Mouse (Mus musculus) forebrain, postnatal 0 days (tissue): ENCODE results near the gene Rbm47. TPM values are rescaled to one million over a fixed set of nuclear protein-coding genes. Genes with fewer than 3 reads are reported as not detected.
A peak's percentile ranks its signal among the peaks of the same experiment; 100 is the strongest.

Source experiments
- ATAC-seq: fragments of 200-750 bp; cut with Nextera tagmentation; 2 replicates; pipeline ENCODE4 v1.8.0; 2017; ENCODE audit warnings: mild to moderate bottlenecking, moderate library complexity
- DNase-seq: peaks from one replicate; pipeline ENCODE4 v3.0.0-alpha.2; 2015
- H3K27ac ChIP-seq: fragments of 300-500 bp; sonication (generic); 2 replicates; pipeline ENCODE4 v1.5.1; 2014; ENCODE audit warnings: low read depth, mild to moderate bottlenecking, antibody characterized with exemption, low read length, moderate library complexity, mixed read lengths
- H3K27me3 ChIP-seq: fragments of 300-500 bp; sonication (generic); 2 replicates; pipeline ENCODE4 v1.6.1; 2014; ENCODE audit warnings: mild to moderate bottlenecking, low read length, mixed read lengths; ENCODE audit not compliant: insufficient read depth
- H3K36me3 ChIP-seq: fragments of 300-500 bp; sonication (generic); 2 replicates; pipeline ENCODE4 v1.6.1; 2014; ENCODE audit warnings: mild to moderate bottlenecking, moderate library complexity; ENCODE audit not compliant: insufficient read depth
- H3K4me1 ChIP-seq: fragments of 300-500 bp; sonication (generic); 2 replicates; pipeline ENCODE4 v1.6.1; 2014; ENCODE audit warnings: antibody characterized with exemption; ENCODE audit not compliant: insufficient read depth
- H3K4me2 ChIP-seq: fragments of 300-500 bp; sonication (generic); 2 replicates; pipeline ENCODE4 v1.6.1; 2014; ENCODE audit warnings: low read depth, mild to moderate bottlenecking, moderate library complexity
- H3K4me3 ChIP-seq: fragments of 300-500 bp; sonication (generic); 2 replicates; pipeline ENCODE4 v1.5.1; 2014; ENCODE audit warnings: low read depth, low read length, mixed read lengths
- H3K9ac ChIP-seq: fragments of 300-500 bp; sonication (generic); 2 replicates; pipeline ENCODE4 v1.6.1; 2014; ENCODE audit warnings: mild to moderate bottlenecking
- H3K9me3 ChIP-seq: fragments of 300-500 bp; sonication (generic); 2 replicates; pipeline ENCODE4 v1.6.1; 2016; ENCODE audit warnings: low read length
- CTCF ChIP-seq: sonication (generic); IDR thresholded peaks from 2 replicates; pipeline ENCODE4 v1.5.1; 2016; ENCODE audit warnings: antibody characterized with exemption, control low read depth, low read depth
- WGBS: fragments of 180-500 bp; shearing (Covaris S2); extraction: QIAGEN DNeasy Blood & Tissue Kit; methylation state at CpG from one replicate; pipeline ENCODE4 v1.1.7; 2014; 5-methylcytosine and 5-hydroxymethylcytosine counted together
- polyA plus RNA-seq: library from polyadenylated mRNA; unstranded; fragments of >200 nt; fragmentation: Nextera tagmentation; extraction: Ambion mirVana; gene quantifications from 2 replicates; pipeline ENCODE4 v1.2.1, GENCODE M21; 2015
- total RNA-seq: library from RNA; depleted of rRNA; stranded (reverse); fragments of >200 nt; gene quantifications from 2 replicates; pipeline ENCODE4 v1.2.3, GENCODE M21; 2014

Gene Rbm47
- total and polyA plus RNA-seq, 2 experiments from 2014 or later: 2.7 to 3.3 TPM

DNA sequence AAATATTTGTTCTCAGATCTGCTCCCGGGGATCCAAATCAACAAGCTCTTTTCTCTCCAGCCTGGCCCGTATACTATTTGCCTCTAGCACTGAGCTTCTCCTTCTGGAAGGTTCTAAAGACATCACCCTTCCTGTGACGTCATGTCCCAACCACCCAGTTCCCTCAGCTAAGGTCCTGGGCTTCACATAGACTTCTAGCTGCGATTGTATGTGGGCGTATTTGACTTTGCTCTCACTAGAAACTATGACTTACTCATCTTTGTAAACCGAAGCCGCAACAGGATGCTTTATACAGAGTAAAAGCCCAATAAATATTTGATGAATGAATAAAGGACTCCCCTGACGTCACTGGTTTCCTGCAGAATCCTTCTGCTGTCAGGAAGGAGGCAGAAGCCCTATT is 7.2 kb downstream of the Rbm47 start:
- H3K4me1 ChIP-seq: no peaks in the 10 kb centered on the region
- no peaks in the 10 kb centered on the region for H3K27me3 ChIP-seq
- no peak overlapping the region for H3K9ac ChIP-seq
- no peaks in the 10 kb centered on the region for H3K36me3 ChIP-seq
- 92% methylated on average over 8 of the region's 8 CpGs for WGBS
- H3K9me3 ChIP-seq: no peaks in the 10 kb centered on the region
- TF ChIP-seq CTCF: no peak
- DNase-seq (no peak), ATAC-seq (no peak)
- no peak overlapping the region for H3K27ac ChIP-seq
- no peak overlapping the region for H3K4me2 ChIP-seq
- H3K4me3 ChIP-seq: no peak overlapping the region

DNA sequence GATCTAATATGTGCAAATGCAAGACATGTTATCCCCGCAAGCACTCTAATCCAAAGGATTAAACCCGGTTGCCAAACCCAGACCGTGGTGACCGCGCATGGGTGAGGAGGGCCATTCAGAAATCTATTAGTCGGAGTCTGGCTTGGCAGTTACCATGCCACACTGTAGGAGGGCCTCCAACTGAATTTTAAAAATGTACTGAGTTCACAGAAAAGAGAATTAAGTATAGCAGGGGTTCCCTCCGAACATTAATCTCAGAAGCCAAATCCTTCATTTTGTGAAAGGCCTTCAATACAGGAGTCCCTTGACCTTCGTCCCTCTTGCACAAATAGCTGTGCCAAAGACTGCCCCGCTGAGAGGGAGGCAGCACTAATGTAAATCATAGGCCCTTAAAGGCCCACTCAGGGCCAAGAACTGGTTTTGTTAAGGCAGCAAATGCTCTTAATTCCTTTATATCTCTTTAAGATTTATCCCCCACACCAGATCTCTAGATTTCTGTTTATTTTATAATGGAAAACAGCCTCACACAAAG is 16.4 kb downstream of the Rbm47 start:
- DNase-seq (peak; percentile 10), ATAC-seq (no peak)
- Histone ChIP-seq H3K9ac (no peak overlapping the region), H3K36me3 (no peaks in the 10 kb centered on the region), H3K4me2 (no peak overlapping the region), H3K4me1 (peaks cover under 1% of the 10 kb centered on the region; the same call in 1 of the 2 replicates), H3K27me3 (peaks cover 5% of the 10 kb centered on the region), H3K27ac (no peak overlapping the region), H3K4me3 (no peak overlapping the region), H3K9me3 (no peaks in the 10 kb centered on the region)
- TF ChIP-seq CTCF: no peak
- WGBS: 54% methylated on average over 9 of the region's 9 CpGs

DNA sequence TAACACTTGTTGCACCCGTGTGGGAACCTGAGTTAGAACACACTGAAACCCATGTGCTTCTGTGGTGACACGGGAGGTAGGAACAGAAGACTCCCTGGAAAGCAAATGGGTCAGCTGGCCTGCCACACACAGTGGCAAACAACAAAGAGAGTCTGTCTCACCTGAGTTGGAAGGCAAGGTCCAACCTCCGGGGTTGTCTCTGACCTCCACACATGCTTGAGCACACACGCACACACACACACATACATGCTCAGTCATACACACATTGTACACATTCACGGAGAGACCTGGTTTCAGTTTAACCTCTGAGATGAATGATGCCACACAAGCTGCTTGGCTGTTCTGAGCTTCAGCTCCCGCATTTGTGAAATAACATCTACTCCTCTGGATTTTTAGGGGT is 18.3 kb downstream of the Rbm47 start:
- H3K9me3 ChIP-seq: no peaks in the 10 kb centered on the region
- H3K4me1 ChIP-seq: peaks cover 6% of the 10 kb centered on the region; the same call in 1 of the 2 replicates
- no peak for TF ChIP-seq CTCF
- 91% methylated on average over 6 of the region's 6 CpGs for WGBS
- DNase-seq: no peak
- no peak overlapping the region for H3K4me3 ChIP-seq
- no peak overlapping the region for H3K27ac ChIP-seq
- no peak overlapping the region for H3K4me2 ChIP-seq
- no peaks in the 10 kb centered on the region for H3K36me3 ChIP-seq
- ATAC-seq: no peak
- peaks cover 9% of the 10 kb centered on the region for H3K27me3 ChIP-seq
- no peak overlapping the region for H3K9ac ChIP-seq

DNA sequence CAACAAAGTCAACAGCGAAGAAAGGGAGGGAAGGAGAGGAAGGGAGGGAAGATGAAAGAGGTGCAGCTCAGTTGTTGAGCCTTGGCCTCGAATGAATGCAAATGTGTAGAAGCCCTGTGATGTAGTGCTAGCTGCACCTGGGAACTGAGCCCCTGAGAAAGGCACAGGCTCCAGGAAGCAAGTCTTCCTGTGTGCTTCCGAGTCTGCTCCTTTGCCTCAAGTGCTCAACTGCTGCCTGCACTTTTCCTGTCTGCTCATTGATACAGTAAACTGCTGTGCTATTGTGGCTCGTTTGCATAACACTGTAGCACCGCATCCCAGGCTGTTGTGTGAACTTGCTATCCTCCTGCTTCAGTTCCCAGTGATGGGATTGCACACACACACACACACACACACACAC is 19.4 kb downstream of the Rbm47 start:
- Histone ChIP-seq H3K4me3 (no peak overlapping the region), H3K9ac (no peak overlapping the region), H3K27me3 (peaks cover 18% of the 10 kb centered on the region), H3K27ac (no peak overlapping the region), H3K36me3 (no peaks in the 10 kb centered on the region), H3K9me3 (no peaks in the 10 kb centered on the region), H3K4me1 (peaks cover 6% of the 10 kb centered on the region; the same call in 1 of the 2 replicates), H3K4me2 (no peak overlapping the region)
- WGBS: 39% methylated on average over 5 of the region's 5 CpGs
- no peak for ATAC-seq
- DNase-seq: no peak
- TF ChIP-seq CTCF: no peak

DNA sequence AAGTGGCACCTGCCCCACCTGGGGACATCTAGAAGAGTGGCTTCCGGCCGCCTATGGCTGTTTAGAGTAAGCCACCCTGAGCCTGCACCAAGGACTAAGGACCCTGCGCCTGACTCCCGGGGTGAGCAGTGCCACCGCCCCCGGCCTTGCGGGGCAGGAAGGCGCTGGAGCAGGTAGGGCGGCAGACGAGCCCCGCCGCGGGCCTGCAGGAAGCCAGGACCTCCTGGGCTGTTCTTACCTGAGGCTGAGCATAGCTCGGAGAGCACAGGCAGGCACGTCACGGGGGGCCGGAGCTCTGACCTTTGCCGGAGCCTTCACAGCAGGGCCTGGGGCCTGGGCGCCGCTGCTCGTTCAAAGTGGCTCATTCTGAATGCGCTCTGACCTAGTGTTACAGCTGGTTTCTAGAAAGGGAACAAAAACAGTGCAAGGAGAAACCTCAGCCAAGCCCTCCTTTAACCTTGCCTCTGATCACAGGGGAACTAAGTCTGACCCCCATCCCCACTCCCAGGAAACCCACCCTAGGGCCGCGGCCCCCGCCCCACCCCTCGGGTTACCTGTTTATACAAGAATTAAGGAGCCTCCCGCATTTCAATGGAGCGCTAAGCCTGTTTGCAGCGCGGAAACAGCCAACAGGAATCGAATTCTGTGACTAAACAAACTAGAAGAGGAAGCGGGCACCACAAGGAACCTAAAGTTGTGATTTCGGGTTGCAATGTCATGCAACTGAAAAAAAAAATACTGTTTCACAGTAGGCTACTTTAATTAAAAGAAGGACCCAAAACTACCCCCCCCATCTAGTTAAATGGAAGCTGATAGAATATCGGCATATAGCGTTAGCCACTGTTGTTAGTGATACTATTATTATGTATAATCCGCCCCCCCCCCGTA is 21.4 kb downstream of the Rbm47 start:
- no peak for TF ChIP-seq CTCF
- 11% methylated on average over 37 of the region's 37 CpGs for WGBS
- no peak for ATAC-seq
- H3K36me3 ChIP-seq: no peaks in the 10 kb centered on the region
- peak overlapping the region; percentile 31 for H3K9ac ChIP-seq
- H3K27ac ChIP-seq: no peak overlapping the region
- peaks cover 18% of the 10 kb centered on the region for H3K27me3 ChIP-seq
- peak overlapping the region; percentile 65 for H3K4me2 ChIP-seq
- peaks cover 6% of the 10 kb centered on the region; the same call in 1 of the 2 replicates for H3K4me1 ChIP-seq
- peak overlapping the region; percentile 40 for H3K4me3 ChIP-seq
- peak; percentile 14 for DNase-seq
- H3K9me3 ChIP-seq: no peaks in the 10 kb centered on the region

DNA sequence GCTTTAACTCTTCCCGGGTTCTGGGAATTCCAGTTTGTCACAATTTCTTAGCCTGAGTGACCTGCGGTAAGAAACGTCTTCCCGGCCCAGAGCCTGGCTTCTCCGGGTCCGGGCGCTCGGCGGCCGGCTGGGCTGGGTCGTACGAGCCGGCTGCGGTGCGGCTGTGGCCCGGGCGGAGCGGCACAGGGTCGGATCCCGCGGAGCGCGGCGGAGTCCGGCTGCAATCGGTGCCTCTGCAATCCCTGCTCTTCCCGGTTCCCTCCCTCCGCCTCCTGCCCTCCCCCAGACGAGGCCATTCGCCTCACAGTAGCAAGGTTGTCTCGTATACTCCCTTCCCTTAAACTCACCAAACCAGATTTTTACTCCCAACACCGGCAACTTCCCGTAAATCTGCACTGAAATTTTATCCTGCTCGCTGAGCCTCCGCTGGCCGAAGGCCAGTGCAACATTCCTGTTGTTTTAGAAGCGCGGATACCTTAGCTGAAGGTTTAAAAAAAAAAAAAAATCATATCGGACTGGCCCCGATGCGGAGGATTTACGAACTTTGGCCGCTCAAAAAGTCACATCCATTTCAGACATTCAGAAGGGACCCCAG is 22.1 kb downstream of the Rbm47 start:
- Histone ChIP-seq H3K9me3 (no peaks in the 10 kb centered on the region), H3K36me3 (no peaks in the 10 kb centered on the region), H3K4me1 (peaks cover 6% of the 10 kb centered on the region; the same call in 1 of the 2 replicates), H3K4me3 (peak overlapping the region; percentile 40), H3K27ac (no peak overlapping the region), H3K27me3 (peaks cover 18% of the 10 kb centered on the region), H3K9ac (peak overlapping the region; percentile 31), H3K4me2 (peak overlapping the region; percentile 65)
- DNase-seq: peak; percentile 39
- 0 out of 2 replicates have a peak, but pooled peaks have one; percentile 47 for ATAC-seq
- under 1% methylated on average over 43 of the region's 43 CpGs for WGBS
- no peak for TF ChIP-seq CTCF
